In genomic region chr17:84921666-84922376, GRCm38 (mm10) we compare ENCODE assay signal across 11 mouse cellular contexts. TPM values are rescaled to one million over a fixed set of nuclear protein-coding genes. Genes with fewer than 3 reads are reported as not detected.
DNase-seq lines count a peak whose midpoint lies in the region; ATAC-seq lines count a peak whose summit lies in the region.
"Had no signal": no experiment of that assay in that cellular context is flagged by ENCODE, and none has a peak within 500 bp of the region (broad histone marks: within the 10 kb centered on the region; RNA-seq: fewer than 3 reads in every experiment).

No protein-coding gene starts in this region.

- ATAC-seq in hematopoietic stem cell, adult 5-6 weeks (replicated peaks in 1 of 2; ENCODE audit: insufficient read depth in 1 of 2, low FRiP score in 2 of 2, low TSS enrichment in 1 of 2, low read depth in 1 of 2, poor library complexity in 2 of 2, severe bottlenecking in 2 of 2) = peak; percentile 27 to 45; a peak in 1 of 4 replicates
- ATAC-seq: intestine, embryonic 15.5 days had no signal

- intact Hi-C loops in left cerebral cortex, postnatal 36 days (cut with DNase I) = no loop called here

- DNase-seq in gastrocnemius, adult 18-20 months (ENCODE audit: low spot score) = peak; percentile 59
- DNase-seq in gastrocnemius, postnatal 10 days = no peak
- DNase-seq in right cerebral cortex, adult 18-20 months = peak; percentile 2
- DNase-seq in right cerebral cortex, postnatal 10 days (ENCODE audit: low spot score in 2 of 2) = no peak
- DNase-seq in left cerebral cortex, postnatal 36 days (ENCODE audit: low spot score in 2 of 2) = no peak
- DNase-seq in adrenal gland, adult (ENCODE audit: inconsistent age in 2 of 2, low spot score in 1 of 2) = no peak
- DNase-seq in cerebellum, adult 11-12 months = no peak
- DNase-seq: embryo, embryonic 11 days; lung, postnatal 4 days had no signal

RNA-seq across cellular contexts. Expression of gene Ppm1b, which starts 34.7 kb away (rescaled TPM):
- total RNA-seq in gastrocnemius, adult 18-20 months (2021) = 100 to 1,000 TPM; 168 to 210 TPM
- total RNA-seq in gastrocnemius, postnatal 10 days (2021) = 100 to 1,000 TPM; 139 to 151 TPM
- 58.0 and 61.5 TPM in 2 replicates for total RNA-seq in hematopoietic stem cell, adult 5-6 weeks (2017)
- total RNA-seq in left cerebral cortex, postnatal 36 days (2021) = 100 to 1,000 TPM; 146 to 152 TPM

Comparison
In these comparisons a context has a peak if more than half of its experiments do, and no peak if none do; other contexts are left out.
1. DNase-seq: peak in gastrocnemius, adult 18-20 months (single experiment) and right cerebral cortex, adult 18-20 months (single experiment); none in gastrocnemius, postnatal 10 days (single experiment), right cerebral cortex, postnatal 10 days (0 of 2), left cerebral cortex, postnatal 36 days (0 of 2), adrenal gland, adult (0 of 2) and cerebellum, adult 11-12 months (single experiment).